Mouse (Mus musculus) C2C12 (cell line): ENCODE data around the gene Hs3st3b1. TPM values are rescaled to one million over a fixed set of nuclear protein-coding genes. Genes with fewer than 3 reads are reported as not detected.

Experiments used
- H3K27me3 ChIP-seq: one replicate; pipeline ENCODE4 v1.6.1; 2011; ENCODE audit not compliant: control insufficient read depth, insufficient read depth, insufficient read length
- H3K36me3 ChIP-seq: one replicate; pipeline ENCODE4 v1.6.1; 2011; ENCODE audit not compliant: control insufficient read depth, insufficient read depth
- H3K4me3 ChIP-seq: one replicate; pipeline ENCODE4 v1.5.1; 2011; ENCODE audit warnings: mild to moderate bottlenecking, control low read depth; ENCODE audit not compliant: poor library complexity, insufficient read depth, severe bottlenecking
- H3K79me2 ChIP-seq: one replicate; pipeline ENCODE4 v1.6.1; 2011; ENCODE audit not compliant: control insufficient read depth, insufficient read depth
- H3K79me3 ChIP-seq: one replicate; pipeline ENCODE4 v1.6.1; 2011; ENCODE audit warnings: low read depth, control low read depth
- H3ac ChIP-seq: one replicate; pipeline ENCODE3; 2011; ENCODE audit warnings: low read depth; ENCODE audit not compliant: control insufficient read depth, insufficient read length
- CEBPB ChIP-seq: IDR thresholded peaks from one replicate; pipeline ENCODE4 v1.6.1; 2011; ENCODE audit warnings: low read depth, mild to moderate bottlenecking, control low read depth, moderate library complexity
- CTCF ChIP-seq: IDR thresholded peaks from one replicate; pipeline ENCODE4 v1.5.1; 2011; ENCODE audit not compliant: control insufficient read depth, insufficient read depth, insufficient read length
- FOSL1 ChIP-seq: IDR thresholded peaks from one replicate; pipeline ENCODE4 v1.8.0; 2011; ENCODE audit warnings: mild to moderate bottlenecking, low read length; ENCODE audit not compliant: poor library complexity, insufficient read depth, severe bottlenecking
- MAX ChIP-seq: IDR thresholded peaks from one replicate; pipeline ENCODE4 v1.6.1; 2011; ENCODE audit warnings: mild to moderate bottlenecking, control low read depth
- MYOD1 ChIP-seq: IDR thresholded peaks from one replicate; pipeline ENCODE4 v1.6.1; 2011; ENCODE audit warnings: low read depth; ENCODE audit not compliant: control insufficient read depth, insufficient read length
- MYOG ChIP-seq: IDR thresholded peaks from one replicate; pipeline ENCODE4 v1.6.1; 2011; ENCODE audit not compliant: control insufficient read depth, insufficient read length; ENCODE audit errors: extremely low read depth
- USF1 ChIP-seq: IDR thresholded peaks from one replicate; pipeline ENCODE4 v1.6.1; 2011; ENCODE audit warnings: low read depth, mild to moderate bottlenecking, control low read depth, moderate library complexity
- polyA plus RNA-seq: library from polyadenylated mRNA; unstranded; fragments of >200 nt; fragmentation: generic; extraction: Trizol; gene quantifications from one replicate; pipeline ENCODE4 v1.2.1, GENCODE M21; 2012; ENCODE audit warnings: missing spikeins

The Hs3st3b1 gene
- polyA plus RNA-seq, 1 experiment = 0.68 TPM

GRCm38 (mm10) chr11:63861982-63862381 lies 60.1 kb downstream of the Hs3st3b1 start:
- Histone ChIP-seq H3K36me3 (no peaks in the 10 kb centered on the region), H3K79me3 (no peaks in the 10 kb centered on the region), H3K79me2 (no peaks in the 10 kb centered on the region), H3K27me3 (no peaks in the 10 kb centered on the region), H3ac (no peak overlapping the region), H3K4me3 (no peak overlapping the region)
- TF ChIP-seq CEBPB (no peak), MYOD1 (no peak), MYOG (no peak), MAX (no peak), CTCF (no peak), FOSL1 (no peak), USF1 (no peak)

GRCm38 (mm10) chr11:63851041-63851730 lies 70.9 kb downstream of the Hs3st3b1 start:
- H3K79me2 ChIP-seq = no peaks in the 10 kb centered on the region
- TF ChIP-seq CTCF = no peak
- TF ChIP-seq FOSL1 = no peak
- no peak for TF ChIP-seq MYOG
- no peak for TF ChIP-seq MAX
- no peak for TF ChIP-seq USF1
- TF ChIP-seq CEBPB = no peak
- TF ChIP-seq MYOD1 = no peak
- no peaks in the 10 kb centered on the region for H3K27me3 ChIP-seq
- no peak overlapping the region for H3ac ChIP-seq
- no peaks in the 10 kb centered on the region for H3K36me3 ChIP-seq
- H3K79me3 ChIP-seq = no peaks in the 10 kb centered on the region
- no peak overlapping the region for H3K4me3 ChIP-seq

- TF ChIP-seq USF1 (no peak), MYOD1 (no peak), MYOG (no peak), MAX (no peak), CEBPB (no peak), FOSL1 (no peak), CTCF (no peak)
- H3K79me3 ChIP-seq = no peaks in the 10 kb centered on the region
- no peak overlapping the region for H3K4me3 ChIP-seq
- H3K36me3 ChIP-seq = no peaks in the 10 kb centered on the region
- H3ac ChIP-seq = no peak overlapping the region
- no peaks in the 10 kb centered on the region for H3K27me3 ChIP-seq
- no peaks in the 10 kb centered on the region for H3K79me2 ChIP-seq
These were observed 71.8 kb downstream of the Hs3st3b1 start for GRCm38 (mm10) chr11:63850261-63850660.

- Histone ChIP-seq H3K36me3 (no peaks in the 10 kb centered on the region), H3K79me2 (no peaks in the 10 kb centered on the region), H3K4me3 (no peak overlapping the region), H3K79me3 (no peaks in the 10 kb centered on the region), H3K27me3 (no peaks in the 10 kb centered on the region), H3ac (no peak overlapping the region)
- TF ChIP-seq CTCF = no peak
- TF ChIP-seq FOSL1 = no peak
- no peak for TF ChIP-seq CEBPB
- TF ChIP-seq MYOG = no peak
- no peak for TF ChIP-seq MAX
- no peak for TF ChIP-seq MYOD1
- no peak for TF ChIP-seq USF1
These were observed 76.7 kb downstream of the Hs3st3b1 start for GRCm38 (mm10) chr11:63845379-63845778.

- Histone ChIP-seq H3K79me3 (no peaks in the 10 kb centered on the region), H3K27me3 (no peaks in the 10 kb centered on the region), H3K79me2 (no peaks in the 10 kb centered on the region), H3ac (no peak overlapping the region), H3K36me3 (no peaks in the 10 kb centered on the region), H3K4me3 (no peak overlapping the region)
- TF ChIP-seq CEBPB (no peak), MAX (no peak), MYOG (no peak), MYOD1 (no peak), FOSL1 (no peak), CTCF (no peak), USF1 (no peak)
These were observed 77.4 kb downstream of the Hs3st3b1 start for GRCm38 (mm10) chr11:63844701-63845100.

GRCm38 (mm10) chr11:63837526-63837925 lies 84.6 kb downstream of the Hs3st3b1 start:
- Histone ChIP-seq H3K79me2 (no peaks in the 10 kb centered on the region), H3K27me3 (no peaks in the 10 kb centered on the region), H3K36me3 (no peaks in the 10 kb centered on the region), H3K4me3 (no peak overlapping the region), H3K79me3 (no peaks in the 10 kb centered on the region), H3ac (no peak overlapping the region)
- no peak for TF ChIP-seq USF1
- TF ChIP-seq MYOG = no peak
- no peak for TF ChIP-seq CTCF
- TF ChIP-seq MAX = no peak
- TF ChIP-seq FOSL1 = no peak
- TF ChIP-seq CEBPB = no peak
- TF ChIP-seq MYOD1 = no peak

Other genes starting within 250 kb of the Hs3st3b1 start
- 21.6 TPM for gene Cox10, start 157.2 kb upstream of the Hs3st3b1 start, polyA plus RNA-seq